Mouse (Mus musculus): Measurements from ENCODE around the gene Tmem26.

Gene Tmem26

GRCm38 (mm10) chr10:68759238-68759637, 35.8 kb downstream of the Tmem26 start:
- DNase-seq (ENCODE audit: low spot score), result no peak

- DNase-seq (ENCODE audit: low spot score), result no peak
These were observed 36.3 kb downstream of the Tmem26 start for GRCm38 (mm10) chr10:68759789-68760188.

DNA sequence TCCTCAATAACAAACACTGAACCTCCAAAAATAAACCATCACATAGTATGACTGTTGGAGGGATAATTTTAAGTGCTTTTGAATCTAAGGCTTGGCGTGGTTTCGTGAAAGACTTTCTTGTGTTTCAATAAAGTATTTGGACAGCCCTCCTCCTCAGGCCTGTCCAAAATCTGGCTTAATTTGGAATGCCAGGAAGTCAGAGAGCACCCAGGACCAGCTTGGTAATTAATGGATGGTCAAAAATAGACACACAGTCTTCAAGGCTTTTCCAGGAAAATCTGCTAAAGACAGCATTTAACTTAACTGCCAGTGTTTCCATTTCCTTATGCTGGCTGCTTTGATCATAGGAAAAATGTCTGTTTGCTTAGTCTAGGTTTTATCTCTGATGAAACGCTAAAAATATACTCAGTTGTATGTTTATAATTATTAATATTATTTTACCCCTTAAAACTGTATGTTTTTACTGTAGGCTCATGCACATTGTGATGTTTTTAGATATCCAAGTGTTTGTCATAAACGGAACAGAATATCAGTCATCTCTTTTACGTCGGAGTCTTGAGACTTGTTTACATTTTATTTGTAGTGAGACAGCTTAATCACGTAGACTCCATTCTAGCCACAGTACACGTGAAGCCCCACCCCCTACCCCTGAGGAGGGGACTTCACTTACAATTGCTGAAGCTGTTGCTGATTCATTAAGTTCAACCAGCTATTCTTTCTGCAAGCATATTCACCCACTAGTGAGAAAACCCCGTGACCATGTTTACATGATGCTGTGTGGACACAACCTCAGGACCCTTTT, 57.8 kb downstream of the Tmem26 start:
- DNase-seq (ENCODE audit: low spot score), result no peak

DNA sequence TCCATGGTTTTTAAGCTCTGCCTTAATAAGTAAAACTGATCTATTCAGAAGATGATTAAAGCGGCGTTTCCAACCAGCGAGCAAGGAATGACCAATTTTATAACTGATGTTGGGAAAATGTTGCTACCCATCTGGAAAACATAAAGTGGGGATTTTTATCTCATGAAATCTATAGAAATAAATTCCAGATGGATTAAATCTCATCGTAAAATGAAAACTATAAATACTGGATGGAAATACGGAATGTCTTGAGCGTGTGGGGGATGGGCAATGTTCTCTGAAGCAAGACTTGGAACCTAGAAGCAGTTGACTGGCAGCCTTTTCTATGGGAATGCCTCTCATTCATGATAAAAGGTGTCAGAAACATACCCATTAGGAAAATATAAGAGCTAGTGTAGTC, 59.3 kb downstream of the Tmem26 start:
- no peak for DNase-seq (ENCODE audit: low spot score)

DNA sequence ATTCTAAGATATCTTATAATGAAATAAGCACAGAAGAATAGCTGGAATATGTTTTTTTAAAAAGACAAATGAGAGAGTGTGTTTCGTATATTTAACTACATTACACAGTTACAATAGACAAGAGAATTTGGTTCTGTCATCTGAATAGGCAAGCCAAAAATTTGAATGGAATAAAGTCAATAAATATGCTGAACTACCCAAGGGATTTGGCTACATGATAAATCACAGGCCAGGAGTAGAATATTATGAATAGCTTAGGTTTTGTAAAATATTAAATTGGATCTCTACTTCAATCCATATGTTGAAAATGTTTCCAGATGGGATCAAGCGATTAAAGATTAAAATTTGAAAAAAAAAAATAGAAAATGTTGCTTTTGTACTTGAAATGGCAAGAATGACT, 60.4 kb downstream of the Tmem26 start:
- no peak for DNase-seq (ENCODE audit: low spot score)

DNA sequence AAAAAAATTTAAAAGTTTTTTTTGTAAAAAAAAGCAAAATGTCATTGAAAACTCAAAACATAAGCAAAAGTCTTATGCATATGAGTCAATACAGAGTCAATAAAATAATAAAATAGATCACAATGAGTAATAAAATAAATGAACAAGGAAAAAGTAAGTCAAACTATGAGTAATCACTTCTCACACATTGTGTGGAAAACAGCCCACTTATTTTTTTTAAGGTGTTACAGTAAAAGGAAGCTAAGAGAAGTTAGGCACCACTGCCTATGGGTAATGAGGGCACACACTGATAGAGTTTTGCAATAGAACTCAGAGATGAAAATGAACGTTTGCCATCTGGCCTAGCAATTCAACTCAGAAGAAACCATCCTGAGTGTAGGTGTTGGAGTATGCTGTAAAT, 61.0 kb downstream of the Tmem26 start:
- no peak for DNase-seq (ENCODE audit: low spot score)

DNA sequence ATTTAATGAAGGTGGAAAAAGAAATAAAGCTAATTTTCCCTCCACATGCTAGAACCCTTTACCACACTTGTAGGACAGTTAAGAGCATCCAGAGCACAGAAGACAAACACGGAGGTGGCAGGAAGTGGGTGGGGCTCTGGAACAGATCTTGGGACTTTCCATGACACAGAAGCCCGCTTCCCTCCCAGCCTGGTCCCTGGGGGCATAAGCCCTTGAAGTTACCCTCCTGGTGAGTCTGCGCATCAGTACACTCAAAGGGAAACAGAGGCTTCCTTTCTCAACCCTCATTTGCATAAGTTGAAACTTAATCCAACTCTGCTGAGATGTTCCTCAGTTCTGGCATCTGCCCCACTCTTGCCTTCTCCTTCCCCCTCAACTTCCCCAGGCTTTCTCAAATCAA, 72.0 kb downstream of the Tmem26 start:
- DNase-seq (ENCODE audit: low spot score), result no peak

- DNase-seq (ENCODE audit: low spot score), result no peak
These were observed 76.4 kb downstream of the Tmem26 start for GRCm38 (mm10) chr10:68799883-68800282.

GRCm38 (mm10) chr10:68800339-68800738, 76.9 kb downstream of the Tmem26 start:
- no peak for DNase-seq (ENCODE audit: low spot score)

DNA sequence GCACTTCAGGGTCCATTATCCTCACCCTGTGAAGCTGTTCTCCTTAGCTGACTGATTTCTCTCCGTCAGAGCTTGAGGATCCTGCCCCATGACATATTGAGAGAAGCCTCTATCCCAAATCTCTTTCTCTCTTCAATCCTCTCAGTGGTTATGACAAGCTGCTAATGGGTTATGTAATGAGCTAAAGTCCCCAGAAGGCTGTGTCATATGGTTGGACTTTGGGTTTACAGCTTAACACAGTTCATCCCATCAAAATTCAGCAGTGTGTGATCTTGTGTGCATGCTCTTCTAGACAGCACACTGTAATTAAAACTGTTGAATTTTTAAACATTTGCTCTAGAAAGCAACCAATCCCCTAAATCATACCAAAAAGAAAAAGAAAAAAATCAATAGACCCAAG, 82.9 kb downstream of the Tmem26 start:
- no peak for DNase-seq (ENCODE audit: low spot score)

- no peak for DNase-seq (ENCODE audit: low spot score)
These were observed 87.5 kb downstream of the Tmem26 start for GRCm38 (mm10) chr10:68810958-68811357.

- no peak for DNase-seq (ENCODE audit: low spot score)
These were observed 89.3 kb downstream of the Tmem26 start for GRCm38 (mm10) chr10:68812699-68813098.

GRCm38 (mm10) chr10:68817281-68817680, 93.8 kb downstream of the Tmem26 start:
- DNase-seq (ENCODE audit: low spot score), result no peak

- DNase-seq (ENCODE audit: low spot score), result no peak
These were observed 94.8 kb downstream of the Tmem26 start for GRCm38 (mm10) chr10:68818065-68818759.

GRCm38 (mm10) chr10:68824519-68824918, 101.1 kb downstream of the Tmem26 start:
- no peak for DNase-seq (ENCODE audit: low spot score)
